ENCODE assay signal across 8 mouse cellular contexts in the genomic region with DNA sequence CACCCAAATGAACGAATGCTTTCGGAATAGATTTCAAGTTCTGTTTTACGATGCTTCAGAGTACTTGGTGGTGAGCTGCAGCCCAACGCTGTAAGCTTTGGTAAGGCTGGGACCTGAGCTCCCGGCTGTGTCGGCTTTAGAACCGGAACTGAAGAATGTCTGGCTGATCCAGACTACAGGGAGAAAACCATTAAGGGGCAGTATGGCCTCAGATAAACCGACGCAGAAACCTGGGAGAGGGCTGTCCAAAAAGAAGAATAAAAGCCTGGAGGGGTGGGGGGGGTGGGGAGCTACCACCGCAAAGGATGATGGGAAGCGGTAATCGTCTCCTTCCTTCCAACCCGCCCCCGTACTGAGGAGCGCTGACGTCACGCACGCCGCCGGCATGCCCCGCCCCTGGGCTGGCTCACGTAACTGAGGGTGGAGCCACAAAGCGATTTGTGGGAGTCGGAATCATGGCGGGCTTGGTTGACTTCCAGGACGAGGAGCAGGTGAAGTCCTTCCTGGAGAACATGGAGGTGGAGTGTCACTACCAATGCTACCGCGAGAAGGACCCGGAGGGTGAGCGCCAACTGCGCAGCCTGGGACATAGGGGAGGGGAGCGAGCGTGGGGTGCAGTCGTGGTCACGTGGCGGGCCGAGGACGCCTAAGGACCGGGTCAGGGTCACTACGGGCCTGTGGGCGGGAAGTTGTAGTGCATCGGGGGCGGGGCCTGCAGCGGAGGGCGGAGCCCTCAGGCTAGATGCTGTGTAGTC. TPM values are rescaled to one million over a fixed set of nuclear protein-coding genes. Genes with fewer than 3 reads are reported as not detected.
DNase-seq lines count a peak whose midpoint lies in the region; ATAC-seq lines count a peak whose summit lies in the region.

A gene (plus strand): TSS at position 411 of the 755 bp plus-strand sequence.

- under 1% methylated on average over 44 of the region's 45 CpGs for WGBS in heart, embryonic 12.5 days
- under 1% methylated on average over 44 of the region's 45 CpGs for WGBS in liver, embryonic 12.5 days (ENCODE audit: insufficient replicate concordance)
- WGBS in stomach, embryonic 15.5 days = under 1% methylated on average over 45 of the region's 45 CpGs

- H3K27me3 ChIP-seq in heart, embryonic 12.5 days (replicated peaks) = no peaks in the 10 kb centered on the region
- H3K27me3 ChIP-seq in liver, embryonic 12.5 days (replicated peaks) = no peaks in the 10 kb centered on the region
- no peaks in the 10 kb centered on the region for H3K27me3 ChIP-seq in stomach, embryonic 15.5 days (replicated peaks)

- DNase-seq in CD4-positive helper T cell, adult 2 months (ENCODE audit: low read depth, low spot score) = peak; percentile 98
- DNase-seq in brain, embryonic 18.5 days (ENCODE audit: low read depth, low spot score) = peak; percentile 94
- peak; percentile 98 for DNase-seq in kidney, postnatal 10 days
- DNase-seq in natural killer cell, adult 2 months (ENCODE audit: low spot score in 2 of 2) = peak; percentile 98

- H3K4me3 ChIP-seq in heart, embryonic 12.5 days = peak within 1 kb of the TSS; percentile 62
- peak within 1 kb of the TSS; percentile 75 for H3K4me3 ChIP-seq in liver, embryonic 12.5 days
- H3K4me3 ChIP-seq in stomach, embryonic 15.5 days (replicated peaks) = peak within 1 kb of the TSS; percentile 86

- ATAC-seq in erythroid progenitor cell, adult 5-6 weeks (replicated peaks; ENCODE audit: low FRiP score, poor library complexity, severe bottlenecking) = peak; percentile 98
- peak; percentile 98 for ATAC-seq in heart, embryonic 12.5 days (ENCODE audit: insufficient number of reproducible peaks, low FRiP score)
- ATAC-seq in liver, embryonic 12.5 days = peak; percentile 98
- peak; percentile 92 for ATAC-seq in stomach, embryonic 15.5 days (ENCODE audit: insufficient read depth, low FRiP score, low read depth)

- peak within 1 kb of the TSS; percentile 90 for H3K27ac ChIP-seq in heart, embryonic 12.5 days (ENCODE audit: poor library complexity, severe bottlenecking)
- peak within 1 kb of the TSS; percentile 82 for H3K27ac ChIP-seq in liver, embryonic 12.5 days
- peak within 1 kb of the TSS; percentile 94 for H3K27ac ChIP-seq in stomach, embryonic 15.5 days

- H3K9me3 ChIP-seq in heart, embryonic 12.5 days (replicated peaks) = no peaks in the 10 kb centered on the region
- H3K9me3 ChIP-seq in liver, embryonic 12.5 days (replicated peaks) = no peaks in the 10 kb centered on the region
- no peaks in the 10 kb centered on the region for H3K9me3 ChIP-seq in stomach, embryonic 15.5 days

- H3K36me3 ChIP-seq in heart, embryonic 12.5 days = peaks cover 22% of the 10 kb centered on the region
- H3K36me3 ChIP-seq in liver, embryonic 12.5 days = peaks cover 21% of the 10 kb centered on the region
- no peaks in the 10 kb centered on the region for H3K36me3 ChIP-seq in stomach, embryonic 15.5 days

- peaks cover 23% of the 10 kb centered on the region for H3K4me1 ChIP-seq in heart, embryonic 12.5 days (replicated peaks)
- H3K4me1 ChIP-seq in liver, embryonic 12.5 days = peaks cover 23% of the 10 kb centered on the region
- no peaks in the 10 kb centered on the region for H3K4me1 ChIP-seq in stomach, embryonic 15.5 days

- peak within 1 kb of the TSS; percentile 73 for H3K4me2 ChIP-seq in heart, embryonic 12.5 days
- H3K4me2 ChIP-seq in liver, embryonic 12.5 days = peak within 1 kb of the TSS; percentile 78
- H3K4me2 ChIP-seq in stomach, embryonic 15.5 days = peak within 1 kb of the TSS; percentile 61

- peak within 1 kb of the TSS; percentile 70 for H3K9ac ChIP-seq in heart, embryonic 12.5 days
- peak within 1 kb of the TSS; percentile 66 for H3K9ac ChIP-seq in liver, embryonic 12.5 days
- peak within 1 kb of the TSS; percentile 41; the same call in 1 of the 2 replicates for H3K9ac ChIP-seq in stomach, embryonic 15.5 days

RNA-seq across cellular contexts. Expression of the gene that starts here (rescaled TPM):
- 2.5 TPM in 1 of 2 replicates, not detected in the other for total RNA-seq in erythroid progenitor cell, adult 5-6 weeks (2015; ENCODE audit: low replicate concordance)
- total RNA-seq in erythroid progenitor cell, adult 5-6 weeks (2017; ENCODE audit: low replicate concordance) = 2.8 and 11.9 TPM in 2 replicates
- polyA plus RNA-seq in heart, embryonic 12.5 days (2016; fragmentation: Nextera tagmentation; extraction: Ambion mirVana) = 46.6 and 46.8 TPM in 2 replicates
- polyA plus RNA-seq in liver, embryonic 12.5 days (2016; fragmentation: Nextera tagmentation; extraction: Ambion mirVana) = 33.7 and 34.3 TPM in 2 replicates
- 45.3 and 53.9 TPM in 2 replicates for polyA plus RNA-seq in stomach, embryonic 15.5 days (2015; fragmentation: Nextera tagmentation; extraction: Ambion mirVana)

Comparison
In these comparisons a context has a peak if more than half of its experiments do, and no peak if none do; other contexts are left out.
1. Peak in every context shown above with its lines: DNase-seq, ATAC-seq, H3K4me3 ChIP-seq and H3K27ac ChIP-seq.